Mouse (Mus musculus) liver, embryonic 12.5 days (tissue): ENCODE results near the gene Il34. TPM values are rescaled to one million over a fixed set of nuclear protein-coding genes. Genes with fewer than 3 reads are reported as not detected.

Experiments
- ATAC-seq: fragments of 200-750 bp; cut with Nextera tagmentation; 2 replicates; pipeline ENCODE4 v1.8.0; 2017; ENCODE audit warnings: moderate number of reproducible peaks, mild to moderate bottlenecking, moderate library complexity
- H3K27ac ChIP-seq: fragments of 300-500 bp; sonication (generic); 2 replicates; pipeline ENCODE4 v1.5.1; 2016; ENCODE audit warnings: mild to moderate bottlenecking
- H3K27me3 ChIP-seq: fragments of 300-500 bp; sonication (generic); replicated peaks from 2 replicates; pipeline ENCODE4 v1.6.1; 2016; ENCODE audit warnings: mild to moderate bottlenecking, moderate library complexity
- H3K36me3 ChIP-seq: fragments of 300-500 bp; sonication (generic); 2 replicates; pipeline ENCODE4 v1.6.1; 2016; ENCODE audit warnings: mild to moderate bottlenecking, moderate library complexity
- H3K4me1 ChIP-seq: fragments of 300-500 bp; sonication (generic); 2 replicates; pipeline ENCODE4 v1.6.1; 2016
- H3K4me2 ChIP-seq: fragments of 300-500 bp; sonication (generic); 2 replicates; pipeline ENCODE4 v1.6.1; 2016; ENCODE audit warnings: mild to moderate bottlenecking, moderate library complexity
- H3K4me3 ChIP-seq: fragments of 300-500 bp; sonication (generic); 2 replicates; pipeline ENCODE4 v1.5.1; 2016; ENCODE audit warnings: mild to moderate bottlenecking, moderate library complexity
- H3K9ac ChIP-seq: fragments of 300-500 bp; sonication (generic); 2 replicates; pipeline ENCODE4 v1.6.1; 2016; ENCODE audit warnings: mild to moderate bottlenecking, moderate library complexity
- H3K9me3 ChIP-seq: fragments of 300-500 bp; sonication (generic); replicated peaks from 2 replicates; pipeline ENCODE4 v1.6.1; 2016; ENCODE audit warnings: mild to moderate bottlenecking, moderate library complexity
- WGBS: fragments of 180-500 bp; shearing (Covaris S2); methylation state at CpG from one replicate; pipeline ENCODE4 v1.1.7; 2016; ENCODE audit not compliant: insufficient replicate concordance; 5-methylcytosine and 5-hydroxymethylcytosine counted together
- polyA plus RNA-seq: library from polyadenylated mRNA; unstranded; fragments of >200 nt; fragmentation: Nextera tagmentation; extraction: Ambion mirVana; gene quantifications from 2 replicates; pipeline ENCODE4 v1.2.1, GENCODE M21; 2016

The Il34 gene
- polyA plus RNA-seq, 1 experiment from 2014 or later: not detected

DNA sequence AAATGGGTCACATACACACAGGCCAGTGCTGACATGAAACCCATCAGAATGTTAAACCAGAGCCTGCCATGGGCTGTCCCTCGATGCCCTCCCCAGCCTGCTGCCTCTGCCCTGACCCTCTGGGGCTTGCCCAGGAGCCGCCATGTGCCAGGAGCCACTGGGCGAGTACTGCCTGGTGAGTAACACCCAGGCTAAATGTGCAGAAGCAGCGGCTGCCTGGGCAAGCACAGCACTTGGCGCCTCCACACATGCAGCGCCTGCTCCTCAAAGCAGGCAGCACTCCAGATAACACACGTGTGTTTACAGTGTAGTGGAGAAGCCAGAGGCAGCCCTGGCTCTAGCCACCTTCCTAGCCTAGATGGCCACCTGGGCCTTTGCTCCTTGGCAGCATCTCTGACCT, 92.7 kb downstream of the Il34 start:
- WGBS: 81% methylated on average over 7 of the region's 7 CpGs
- Histone ChIP-seq H3K4me1 (no peaks in the 10 kb centered on the region), H3K9me3 (no peaks in the 10 kb centered on the region), H3K27me3 (no peaks in the 10 kb centered on the region), H3K4me3 (no peak overlapping the region), H3K27ac (no peak overlapping the region), H3K36me3 (peaks cover 65% of the 10 kb centered on the region), H3K9ac (no peak overlapping the region), H3K4me2 (no peak overlapping the region)
- ATAC-seq: no peak

DNA sequence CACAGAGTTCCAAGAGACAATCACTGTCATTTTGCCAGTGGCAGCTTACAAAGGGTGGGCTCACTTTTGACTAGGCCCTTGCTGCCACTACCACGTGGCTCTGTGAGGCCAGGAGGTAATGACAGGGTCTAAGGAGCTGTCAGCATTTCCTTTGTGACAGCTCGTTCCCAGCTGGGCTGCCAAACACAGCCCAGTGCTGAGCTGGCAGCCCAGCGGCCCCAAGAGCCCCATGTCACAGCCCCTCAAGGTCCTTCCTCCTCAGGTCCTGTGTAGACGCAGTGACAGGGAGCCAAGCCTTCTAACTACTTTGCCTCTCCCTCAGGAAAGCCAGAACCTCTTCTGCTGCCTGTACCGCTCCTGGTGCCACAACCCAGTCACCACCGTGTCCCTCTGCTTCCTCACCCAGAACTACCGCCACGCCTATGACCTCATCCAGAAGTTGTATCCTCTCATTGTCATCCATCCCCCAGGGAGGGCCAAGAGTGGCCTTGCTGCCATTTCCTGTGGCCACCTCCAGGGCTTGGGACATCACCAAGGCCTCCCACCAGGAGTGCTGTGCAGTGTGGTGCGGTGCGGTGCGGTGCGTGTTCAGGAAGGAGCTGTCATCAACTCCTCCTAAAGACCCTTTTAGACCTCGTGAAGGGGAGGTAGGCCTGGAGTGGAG, 94.3 kb downstream of the Il34 start:
- no peaks in the 10 kb centered on the region for H3K27me3 ChIP-seq
- no peak overlapping the region for H3K4me2 ChIP-seq
- H3K4me1 ChIP-seq: no peaks in the 10 kb centered on the region
- 0 out of 2 replicates have a peak, but pooled peaks have one; percentile 33 for ATAC-seq
- no peak overlapping the region for H3K9ac ChIP-seq
- H3K9me3 ChIP-seq: no peaks in the 10 kb centered on the region
- peaks cover 70% of the 10 kb centered on the region for H3K36me3 ChIP-seq
- H3K4me3 ChIP-seq: no peak overlapping the region
- WGBS: 60% methylated on average over 13 of the region's 13 CpGs
- no peak overlapping the region; the same call in 1 of the 2 replicates for H3K27ac ChIP-seq

DNA sequence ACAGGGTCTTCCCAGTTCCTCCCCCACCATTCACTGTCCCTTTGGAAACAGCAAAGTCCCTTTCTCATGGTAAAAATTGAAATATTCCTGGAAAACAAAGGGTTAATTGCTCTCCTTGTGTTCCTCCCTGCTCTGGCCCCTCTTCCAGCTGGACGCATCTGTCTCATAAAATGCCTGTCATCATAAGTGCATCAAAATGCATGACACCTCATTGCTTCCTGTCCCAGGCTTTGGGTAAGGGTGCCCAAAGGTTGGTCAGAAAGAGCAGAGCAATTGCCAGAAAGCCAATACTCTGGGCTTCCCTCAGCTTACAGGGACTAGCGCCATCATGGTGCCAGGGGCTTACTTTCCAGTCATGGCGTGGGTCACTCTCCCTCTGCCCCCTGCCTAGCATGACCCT, 95.1 kb downstream of the Il34 start:
- WGBS: 77% methylated on average over 3 of the region's 3 CpGs
- no peak for ATAC-seq
- H3K4me3 ChIP-seq: no peak overlapping the region
- H3K4me1 ChIP-seq: no peaks in the 10 kb centered on the region
- H3K27ac ChIP-seq: no peak overlapping the region
- no peak overlapping the region for H3K4me2 ChIP-seq
- H3K9ac ChIP-seq: no peak overlapping the region
- H3K27me3 ChIP-seq: no peaks in the 10 kb centered on the region
- no peaks in the 10 kb centered on the region for H3K9me3 ChIP-seq
- H3K36me3 ChIP-seq: peaks cover 69% of the 10 kb centered on the region

DNA sequence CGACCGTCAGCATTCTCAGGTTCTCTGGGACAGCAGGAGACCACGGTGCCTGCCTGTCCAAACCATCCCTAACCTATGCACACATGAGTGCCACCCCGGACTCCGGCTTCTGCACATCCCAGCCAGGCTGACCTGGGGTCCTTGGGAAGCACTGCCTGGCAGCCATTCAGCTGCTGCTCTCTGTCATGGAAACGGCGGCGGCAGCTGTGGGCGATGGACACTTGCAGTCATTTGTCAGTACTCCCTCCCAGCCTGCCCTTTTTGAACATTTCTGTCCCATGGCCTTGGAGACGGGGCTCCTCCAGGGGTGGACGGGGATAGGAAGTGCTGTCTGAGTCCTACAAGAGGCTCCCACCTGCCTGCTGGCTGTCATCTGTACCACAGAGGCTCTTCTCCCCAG, 97.3 kb downstream of the Il34 start:
- Histone ChIP-seq H3K9ac (no peak overlapping the region), H3K27me3 (no peaks in the 10 kb centered on the region), H3K4me2 (no peak overlapping the region), H3K9me3 (no peaks in the 10 kb centered on the region), H3K27ac (no peak overlapping the region), H3K4me1 (no peaks in the 10 kb centered on the region), H3K36me3 (peaks cover 55% of the 10 kb centered on the region), H3K4me3 (no peak overlapping the region)
- 88% methylated on average over 11 of the region's 11 CpGs for WGBS
- no peak for ATAC-seq

DNA sequence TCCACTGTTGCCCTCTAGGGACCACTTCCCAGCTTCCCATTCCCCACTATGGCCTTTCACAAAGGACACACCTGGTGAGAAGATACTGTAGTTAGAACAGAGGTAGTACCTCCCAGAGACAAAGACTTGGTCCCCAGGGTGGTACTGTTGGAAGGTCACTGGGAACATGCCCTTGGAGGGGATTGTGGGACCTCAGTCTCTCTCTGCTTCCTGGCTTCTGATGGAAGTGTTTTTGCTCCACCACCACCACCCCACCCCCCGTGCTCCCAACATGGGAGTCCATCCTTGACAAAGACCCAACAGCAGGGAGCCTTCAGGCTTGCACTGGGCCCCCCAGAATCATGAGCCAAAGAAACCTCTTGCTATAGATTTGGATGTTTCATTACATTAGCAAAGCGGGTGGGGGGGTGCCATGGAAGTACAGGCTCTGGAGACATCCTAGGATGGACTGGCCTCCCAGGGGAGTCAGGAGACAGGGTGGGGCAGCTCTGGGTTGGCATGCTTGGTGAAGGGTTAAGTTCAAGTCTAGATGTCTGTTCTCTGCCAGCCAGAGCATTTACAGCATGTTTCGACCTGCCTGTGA, 99.3 kb downstream of the Il34 start:
- ATAC-seq: no peak
- Histone ChIP-seq H3K4me1 (no peaks in the 10 kb centered on the region), H3K27me3 (no peaks in the 10 kb centered on the region), H3K4me3 (no peak overlapping the region), H3K4me2 (no peak overlapping the region), H3K36me3 (peaks cover 39% of the 10 kb centered on the region), H3K27ac (no peak overlapping the region), H3K9me3 (no peaks in the 10 kb centered on the region), H3K9ac (no peak overlapping the region)
- WGBS: 85% methylated on average over 3 of the region's 3 CpGs

DNA sequence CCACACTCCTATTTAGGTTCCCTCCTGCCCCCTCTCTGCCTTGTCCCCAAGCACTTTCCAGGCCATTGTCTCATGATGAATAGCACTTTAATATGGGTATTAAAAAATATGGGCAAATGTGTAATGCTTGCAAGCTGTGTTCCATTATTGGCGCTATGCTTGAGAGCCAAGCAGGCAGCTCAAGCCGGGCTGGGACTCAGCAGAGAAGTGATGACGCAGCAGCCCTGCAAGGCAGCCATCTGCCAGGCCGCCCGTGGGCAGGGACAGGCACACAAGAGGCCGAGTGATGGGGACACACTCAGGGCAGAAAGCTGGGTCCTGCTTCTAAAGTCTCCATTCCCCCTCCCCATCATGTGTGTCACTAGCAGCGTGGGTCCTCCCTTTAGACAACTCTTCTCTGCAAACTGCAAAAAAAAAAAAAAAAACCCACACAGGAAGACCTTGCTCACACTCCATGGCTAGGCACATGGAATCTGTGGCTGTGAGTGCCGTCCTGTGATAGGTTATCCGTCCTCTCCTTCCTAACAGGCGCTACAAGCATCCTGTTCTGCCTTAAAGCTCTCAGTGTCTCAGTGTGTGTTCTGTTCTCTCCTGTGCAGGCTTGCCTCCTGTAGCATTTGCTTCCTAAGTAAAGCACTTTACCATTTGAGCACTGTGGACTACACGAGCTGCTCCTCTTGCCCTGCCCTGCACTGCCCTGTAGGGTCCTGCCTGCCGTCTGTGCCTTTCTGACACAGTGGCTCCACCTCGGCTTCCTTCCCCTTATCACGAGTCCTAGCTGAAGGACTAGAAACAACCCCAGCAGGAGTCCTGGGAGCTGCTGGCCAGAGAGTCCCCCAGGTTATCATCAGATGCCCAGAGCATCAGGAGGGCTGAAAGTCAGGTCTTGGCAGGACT, 100.1 kb downstream of the Il34 start:
- Histone ChIP-seq H3K4me3 (no peak overlapping the region), H3K27me3 (no peaks in the 10 kb centered on the region), H3K4me1 (no peaks in the 10 kb centered on the region), H3K4me2 (no peak overlapping the region), H3K27ac (no peak overlapping the region), H3K36me3 (peaks cover 37% of the 10 kb centered on the region), H3K9me3 (no peaks in the 10 kb centered on the region), H3K9ac (no peak overlapping the region)
- ATAC-seq: no peak
- 61% methylated on average over 14 of the region's 14 CpGs for WGBS

DNA sequence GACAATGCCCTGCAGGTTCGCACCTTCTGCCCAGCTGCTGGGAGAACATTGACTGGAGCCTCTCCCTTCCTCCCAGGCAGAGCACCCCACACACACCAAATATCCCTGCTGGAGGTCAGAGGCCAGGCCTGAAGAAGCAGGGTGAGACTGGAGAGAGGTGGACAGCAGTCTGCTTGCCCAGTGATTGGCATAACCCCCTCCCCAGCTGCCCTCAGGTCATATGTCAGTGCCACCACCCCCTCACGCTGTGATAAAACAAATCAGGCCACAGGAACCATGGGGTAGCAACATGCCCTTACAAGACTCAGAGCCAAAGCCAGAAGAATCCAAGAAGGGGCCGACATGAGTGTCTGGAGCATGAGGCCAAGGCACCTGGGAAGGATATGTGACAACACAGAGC, 101.6 kb downstream of the Il34 start:
- Histone ChIP-seq H3K9ac (no peak overlapping the region), H3K36me3 (peaks cover 39% of the 10 kb centered on the region), H3K27me3 (no peaks in the 10 kb centered on the region), H3K4me1 (no peaks in the 10 kb centered on the region), H3K9me3 (no peaks in the 10 kb centered on the region), H3K4me3 (no peak overlapping the region), H3K27ac (no peak overlapping the region), H3K4me2 (no peak overlapping the region)
- WGBS: 80% methylated on average over 3 of the region's 3 CpGs
- ATAC-seq: no peak

DNA sequence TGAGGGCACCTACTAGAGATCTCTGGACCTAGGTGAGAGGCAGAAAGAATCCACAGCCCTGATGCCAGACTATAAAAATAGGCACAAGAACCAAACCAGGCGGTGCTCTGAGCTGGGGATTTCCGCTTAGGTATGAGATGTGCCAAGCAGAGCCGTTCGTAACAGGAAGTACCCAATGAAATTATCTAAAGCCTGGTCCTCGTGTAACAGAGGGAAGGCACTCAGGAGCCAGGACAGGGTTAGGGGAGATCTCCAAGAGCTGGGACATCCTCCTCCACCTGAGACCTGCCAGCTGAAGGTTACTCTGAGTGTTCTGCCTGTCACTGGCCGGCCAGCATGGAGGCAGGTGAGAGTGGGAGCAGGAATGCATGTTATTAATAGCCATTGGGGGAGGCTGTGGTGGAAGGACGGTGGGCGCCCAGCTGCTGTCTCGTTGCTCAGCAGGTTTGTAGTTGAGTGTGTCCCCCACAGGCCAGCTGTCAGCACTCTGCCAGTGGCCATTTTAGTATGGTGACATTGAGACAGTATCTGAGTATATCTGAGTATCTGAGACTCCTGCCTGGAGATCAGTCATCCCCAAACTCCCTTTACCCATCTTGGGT, 102.2 kb downstream of the Il34 start:
- Histone ChIP-seq H3K4me1 (no peaks in the 10 kb centered on the region), H3K9me3 (no peaks in the 10 kb centered on the region), H3K27me3 (no peaks in the 10 kb centered on the region), H3K27ac (no peak overlapping the region), H3K9ac (no peak overlapping the region), H3K4me3 (no peak overlapping the region), H3K4me2 (no peak overlapping the region), H3K36me3 (peaks cover 40% of the 10 kb centered on the region)
- WGBS: 76% methylated on average over 9 of the region's 9 CpGs
- no peak for ATAC-seq

DNA sequence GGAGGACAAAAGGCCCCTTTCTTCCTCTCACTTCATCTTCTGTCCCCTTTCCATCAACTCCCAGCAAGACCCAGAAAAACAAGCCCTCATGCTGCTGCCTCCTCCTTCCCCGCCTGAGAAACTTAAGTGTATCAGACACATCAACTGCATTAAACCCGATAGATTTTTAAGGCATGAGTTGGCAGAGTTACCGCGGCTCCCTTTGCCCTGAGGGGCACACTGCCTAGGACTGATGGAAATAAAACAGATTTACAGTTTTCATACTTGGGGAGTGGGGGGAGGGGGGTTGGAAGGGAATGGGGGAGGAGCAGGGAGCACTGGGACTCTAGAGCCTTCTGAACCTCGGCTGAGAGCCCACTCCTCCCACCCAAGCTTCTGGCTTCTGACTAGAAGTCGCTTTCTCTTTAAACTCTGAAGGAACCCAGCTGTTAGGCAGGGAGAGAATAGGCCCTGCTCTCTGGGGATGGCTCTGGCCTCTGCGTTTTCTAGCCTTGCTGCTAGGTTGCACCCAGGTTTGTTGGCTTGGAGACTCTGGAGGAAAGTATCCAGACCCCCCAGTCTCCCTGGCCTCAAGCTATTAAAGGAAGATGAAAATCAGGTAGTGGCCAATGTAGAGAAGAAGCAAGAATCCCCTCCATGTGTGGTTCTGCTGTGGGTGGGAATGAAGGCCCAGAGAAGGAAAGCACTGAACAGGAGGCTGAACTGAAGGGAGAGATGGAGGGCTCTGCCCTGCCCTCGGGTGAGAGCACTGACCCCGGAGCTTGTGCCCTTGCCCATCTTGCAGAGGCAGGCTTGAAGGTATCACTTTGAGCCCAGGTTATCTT, 102.9 kb downstream of the Il34 start:
- Histone ChIP-seq H3K27me3 (no peaks in the 10 kb centered on the region), H3K9me3 (no peaks in the 10 kb centered on the region), H3K36me3 (peaks cover 40% of the 10 kb centered on the region), H3K4me1 (no peaks in the 10 kb centered on the region), H3K4me3 (no peak overlapping the region), H3K9ac (no peak overlapping the region), H3K27ac (no peak overlapping the region), H3K4me2 (no peak overlapping the region)
- 68% methylated on average over 9 of the region's 9 CpGs for WGBS
- no peak for ATAC-seq

DNA sequence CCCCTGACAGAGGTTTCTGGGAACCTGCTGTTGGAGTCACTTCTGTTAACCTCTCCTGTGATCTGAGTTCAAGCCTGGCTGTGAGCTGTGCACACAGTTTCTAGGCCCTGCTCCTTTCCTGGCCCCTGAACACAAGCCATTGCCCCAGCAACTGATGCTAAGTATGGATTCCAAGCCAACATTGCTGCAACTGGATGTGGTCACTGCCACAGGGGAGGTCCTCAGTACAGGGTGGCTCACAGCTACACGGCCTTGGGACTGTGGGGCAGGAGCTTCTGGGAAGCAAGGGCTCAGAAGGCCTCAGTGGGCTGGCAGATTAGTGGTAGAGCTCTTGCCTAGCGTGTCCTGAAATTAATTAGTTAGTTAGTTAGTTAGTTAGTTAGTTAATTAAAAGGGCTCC, 105.2 kb downstream of the Il34 start:
- H3K4me1 ChIP-seq: no peaks in the 10 kb centered on the region
- no peak overlapping the region for H3K27ac ChIP-seq
- ATAC-seq: no peak
- no peaks in the 10 kb centered on the region for H3K9me3 ChIP-seq
- H3K4me3 ChIP-seq: no peak overlapping the region
- no peaks in the 10 kb centered on the region for H3K27me3 ChIP-seq
- 79% methylated on average over 2 of the region's 2 CpGs for WGBS
- no peak overlapping the region for H3K4me2 ChIP-seq
- H3K36me3 ChIP-seq: peaks cover 56% of the 10 kb centered on the region
- no peak overlapping the region for H3K9ac ChIP-seq

DNA sequence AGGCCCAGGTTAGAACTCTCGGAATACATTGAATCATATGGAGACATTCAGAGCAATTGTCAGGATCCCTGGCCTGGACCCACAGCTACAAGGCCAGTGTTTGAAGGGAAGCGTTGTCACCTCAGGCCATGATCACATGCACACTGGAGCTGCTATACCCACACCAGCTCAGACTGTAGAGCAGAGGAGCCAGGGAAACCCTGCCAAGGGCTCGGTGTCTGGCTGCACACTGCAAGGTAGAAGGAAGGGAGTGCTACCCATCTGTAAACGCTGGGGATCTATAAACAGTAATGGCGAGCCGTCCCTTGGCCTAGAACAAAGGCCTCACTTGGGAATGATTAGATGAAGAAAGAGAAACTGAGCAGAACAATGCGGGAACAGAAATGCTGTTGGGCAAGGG, 106.2 kb downstream of the Il34 start:
- Histone ChIP-seq H3K4me3 (no peak overlapping the region), H3K9me3 (no peaks in the 10 kb centered on the region), H3K9ac (no peak overlapping the region), H3K27ac (no peak overlapping the region), H3K27me3 (no peaks in the 10 kb centered on the region), H3K36me3 (peaks cover 62% of the 10 kb centered on the region), H3K4me1 (no peaks in the 10 kb centered on the region), H3K4me2 (no peak overlapping the region)
- no peak for ATAC-seq
- 85% methylated on average over 7 of the region's 7 CpGs for WGBS
